Mouse (Mus musculus) small intestine, adult 2 months (tissue): ENCODE results near the gene Ltv1.

Source experiments
- CTCF ChIP-seq: fragments of 200-500 bp; IDR thresholded peaks from 2 replicates; pipeline ENCODE4 v1.5.1; 2012; ENCODE audit warnings: low read depth, mild to moderate bottlenecking, control low read depth, inconsistent platforms, low read length, moderate library complexity, mixed read lengths; ENCODE audit not compliant: insufficient replicate concordance, insufficient read length; ENCODE audit errors: extremely low read depth
- POLR2A ChIP-seq: fragments of 200-500 bp; IDR thresholded peaks from 2 replicates; pipeline ENCODE4 v1.6.1; 2012; ENCODE audit warnings: low read depth, mild to moderate bottlenecking, control low read depth, inconsistent platforms, low read length, moderate library complexity

DNA sequence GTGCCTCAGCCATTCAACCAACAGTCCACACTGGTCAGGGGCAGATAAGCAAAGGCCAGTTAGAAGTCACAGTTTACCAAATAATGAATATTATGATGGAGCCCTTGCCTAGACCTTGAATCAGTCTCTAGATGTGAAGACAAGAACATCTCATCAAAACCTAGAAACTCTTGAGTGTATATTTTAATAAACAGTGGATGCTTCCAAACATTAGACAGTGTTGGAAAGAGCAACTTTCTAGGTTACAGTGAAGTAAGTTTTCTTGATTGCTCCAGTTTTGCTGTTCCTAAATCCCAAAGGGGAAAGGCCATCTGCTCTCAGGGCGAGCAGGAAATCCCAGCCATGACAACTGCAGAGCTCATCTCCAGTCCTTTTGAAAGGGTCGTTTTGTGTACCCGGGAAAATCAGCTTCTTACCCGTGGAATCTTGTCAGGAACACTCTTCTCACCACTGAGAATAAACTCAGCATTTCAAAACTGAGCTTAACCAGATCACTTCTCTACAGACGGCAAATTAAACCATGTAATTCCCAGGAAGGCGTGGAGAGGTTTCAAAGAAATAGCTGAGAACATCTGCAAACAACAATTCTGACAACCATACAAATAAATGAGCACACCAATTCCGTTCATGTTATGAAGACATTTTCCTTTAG is 14.9 kb downstream of the Ltv1 start, which contains the start of gene Zc2hc1b:
- TF ChIP-seq POLR2A (no peak), CTCF (no peak)
